Mouse (Mus musculus) hindbrain, embryonic 11.5 days (tissue): ENCODE measurements around the gene Gkap1. TPM values are rescaled to one million over a fixed set of nuclear protein-coding genes. Genes with fewer than 3 reads are reported as not detected.
A peak's percentile ranks its signal among the peaks of the same experiment; 100 is the strongest.

Experiments
- ATAC-seq: fragments of 200-750 bp; cut with Nextera tagmentation; 2 replicates; pipeline ENCODE4 v1.8.0; 2017; ENCODE audit warnings: mild to moderate bottlenecking, moderate TSS enrichment, moderate library complexity; ENCODE audit not compliant: low FRiP score
- DNase-seq: peaks from one replicate; pipeline ENCODE4 v3.0.0-alpha.2; 2015; ENCODE audit warnings: low spot score
- H3K27ac ChIP-seq: fragments of 300-500 bp; sonication (generic); 2 replicates; pipeline ENCODE4 v1.5.1; 2014; ENCODE audit warnings: mild to moderate bottlenecking, low read depth, low read length
- H3K27me3 ChIP-seq: fragments of 300-500 bp; sonication (generic); 2 replicates; pipeline ENCODE4 v1.6.1; 2014; ENCODE audit warnings: mild to moderate bottlenecking, low read length, moderate library complexity, mixed read lengths; ENCODE audit not compliant: control insufficient read depth, insufficient read depth
- H3K36me3 ChIP-seq: fragments of 300-500 bp; sonication (generic); 2 replicates; pipeline ENCODE4 v1.6.1; 2014; ENCODE audit warnings: mild to moderate bottlenecking, low read length, moderate library complexity, mixed read lengths; ENCODE audit not compliant: control insufficient read depth, insufficient read depth
- H3K4me1 ChIP-seq: fragments of 300-500 bp; sonication (generic); replicated peaks from 2 replicates; pipeline ENCODE4 v1.6.1; 2014; ENCODE audit warnings: low read length, mixed read lengths; ENCODE audit not compliant: control insufficient read depth, insufficient read depth
- H3K4me2 ChIP-seq: fragments of 300-500 bp; sonication (generic); replicated peaks from 2 replicates; pipeline ENCODE4 v1.6.1; 2014; ENCODE audit warnings: mild to moderate bottlenecking, low read depth, low read length
- H3K4me3 ChIP-seq: fragments of 300-500 bp; sonication (generic); 2 replicates; pipeline ENCODE4 v1.5.1; 2014; ENCODE audit warnings: low read depth, low read length
- H3K9ac ChIP-seq: fragments of 300-500 bp; sonication (generic); 2 replicates; pipeline ENCODE4 v1.6.1; 2014; ENCODE audit warnings: low read depth, low read length
- H3K9me3 ChIP-seq: fragments of 300-500 bp; sonication (generic); 2 replicates; pipeline ENCODE4 v1.6.1; 2016; ENCODE audit warnings: low read length; ENCODE audit not compliant: control insufficient read depth
- WGBS: fragments of 180-500 bp; shearing (Covaris S2); extraction: QIAGEN DNeasy Blood & Tissue Kit; methylation state at CpG from one replicate; pipeline ENCODE4 v1.1.7; 2014; 5-methylcytosine and 5-hydroxymethylcytosine counted together
- polyA plus RNA-seq: library from polyadenylated mRNA; unstranded; fragments of >200 nt; fragmentation: Nextera tagmentation; extraction: Ambion mirVana; gene quantifications from 2 replicates; pipeline ENCODE4 v1.2.1, GENCODE M21; 2014

The Gkap1 gene
- polyA plus RNA-seq: 37.3 and 45.2 TPM in 2 replicates

DNA sequence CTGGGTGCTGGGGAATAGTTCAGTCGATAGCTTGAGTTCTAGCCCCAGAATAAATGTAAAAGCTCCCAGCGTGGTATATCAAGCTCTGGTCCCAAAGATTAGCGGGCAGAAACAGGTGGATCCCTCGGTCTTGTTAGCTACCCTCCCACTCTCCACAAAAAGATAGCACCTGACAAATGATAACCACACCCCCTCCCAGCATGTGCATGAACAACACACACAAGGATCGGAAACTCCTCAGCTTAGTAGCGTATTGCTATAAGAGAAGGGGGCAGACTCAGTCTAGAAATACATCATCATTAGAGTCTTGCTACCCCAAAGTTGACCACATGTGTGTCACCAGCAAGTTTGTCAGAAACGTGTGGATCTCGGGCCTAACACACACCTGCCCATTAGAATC lies at the start of gene Gkap1:
Gene Gkap1, minus strand, starts transcription at position 101 of the 400 bp plus-strand sequence.
- Histone ChIP-seq H3K4me2 (peak within 1 kb of the TSS; percentile 80), H3K4me3 (peak within 1 kb of the TSS; percentile 79), H3K4me1 (no peaks in the 10 kb centered on the region), H3K27me3 (no peaks in the 10 kb centered on the region), H3K9ac (peak within 1 kb of the TSS; percentile 89), H3K9me3 (no peaks in the 10 kb centered on the region), H3K36me3 (no peaks in the 10 kb centered on the region), H3K27ac (peak within 1 kb of the TSS; percentile 83)
- 71% methylated on average over 8 of the region's 8 CpGs for WGBS
- ATAC-seq (no peak), DNase-seq (no peak)

DNA sequence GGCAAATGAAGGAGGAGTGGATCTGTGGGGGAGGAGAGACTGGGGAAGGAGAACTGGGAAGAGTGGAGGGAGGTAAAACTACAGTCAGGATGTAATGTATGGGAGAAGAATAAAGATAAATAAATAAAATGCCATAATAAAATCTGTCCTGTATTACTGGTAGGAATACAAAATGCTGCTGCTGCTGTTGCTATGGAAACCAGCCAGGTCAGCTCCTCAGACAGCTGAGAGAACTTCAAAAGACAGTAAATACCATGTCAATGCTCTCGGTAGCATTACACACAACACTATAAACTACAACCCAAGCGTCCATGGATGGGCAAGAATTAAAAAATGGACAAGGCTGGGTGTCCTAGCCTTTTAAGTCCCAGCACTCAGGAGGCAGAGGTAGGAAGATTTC lies 42.3 kb upstream of the Gkap1 start:
- no peaks in the 10 kb centered on the region for H3K36me3 ChIP-seq
- no peak overlapping the region for H3K27ac ChIP-seq
- no peak overlapping the region for H3K4me2 ChIP-seq
- H3K27me3 ChIP-seq: no peaks in the 10 kb centered on the region
- H3K9ac ChIP-seq: no peak overlapping the region
- no peaks in the 10 kb centered on the region for H3K4me1 ChIP-seq
- no peak for DNase-seq
- no peak overlapping the region for H3K4me3 ChIP-seq
- no peak for ATAC-seq
- no peaks in the 10 kb centered on the region for H3K9me3 ChIP-seq
- 74% methylated on average over 2 of the region's 2 CpGs for WGBS

DNA sequence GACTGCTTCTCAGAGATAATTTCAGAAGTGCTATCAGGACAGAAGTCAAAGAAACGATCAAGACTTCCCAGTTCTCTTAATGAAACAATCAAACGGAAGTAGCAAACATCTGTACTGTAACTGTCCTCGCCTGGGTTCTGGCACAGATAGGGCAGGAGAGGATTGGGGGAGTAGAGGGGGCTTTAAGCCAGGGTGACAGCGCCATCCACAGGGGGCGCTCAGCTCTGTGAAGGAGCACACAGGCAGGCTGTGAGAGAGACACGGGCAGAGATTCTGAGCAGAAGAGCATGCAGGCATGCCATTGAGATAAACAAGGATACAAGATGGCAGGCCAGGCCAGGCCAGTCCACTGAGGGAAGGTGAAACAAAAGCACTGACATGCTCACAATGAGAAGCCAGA lies 39.5 kb upstream of the Gkap1 start:
- Histone ChIP-seq H3K27ac (no peak overlapping the region), H3K9me3 (no peaks in the 10 kb centered on the region), H3K9ac (no peak overlapping the region), H3K4me2 (no peak overlapping the region), H3K27me3 (no peaks in the 10 kb centered on the region), H3K36me3 (no peaks in the 10 kb centered on the region), H3K4me1 (no peaks in the 10 kb centered on the region), H3K4me3 (no peak overlapping the region)
- ATAC-seq: no peak
- DNase-seq: no peak
- 68% methylated on average over 6 of the region's 6 CpGs for WGBS

DNA sequence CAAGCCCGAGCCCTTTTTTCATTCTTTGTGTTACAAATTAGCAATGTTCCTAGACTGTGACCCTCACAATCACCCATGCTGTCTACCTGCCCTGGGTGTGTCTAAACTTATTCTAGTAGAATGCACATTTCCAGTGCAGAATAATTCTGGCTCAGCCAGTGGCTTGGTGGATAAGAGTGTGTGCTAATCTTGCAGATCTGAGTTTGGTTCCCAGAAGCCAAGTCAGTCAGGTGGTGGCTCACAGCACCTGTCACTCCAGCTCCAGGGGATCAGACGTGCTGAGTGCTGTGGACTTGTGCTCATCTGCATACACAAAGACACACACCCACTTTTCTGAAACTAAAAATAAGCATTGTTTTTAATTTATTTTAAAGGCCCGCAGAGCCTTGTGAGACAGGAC lies 38.3 kb upstream of the Gkap1 start:
- WGBS: 67% methylated on average over 3 of the region's 3 CpGs
- DNase-seq (no peak), ATAC-seq (no peak)
- Histone ChIP-seq H3K27ac (no peak overlapping the region), H3K4me2 (no peak overlapping the region), H3K9me3 (no peaks in the 10 kb centered on the region), H3K4me1 (no peaks in the 10 kb centered on the region), H3K27me3 (no peaks in the 10 kb centered on the region), H3K4me3 (no peak overlapping the region), H3K9ac (no peak overlapping the region), H3K36me3 (no peaks in the 10 kb centered on the region)

DNA sequence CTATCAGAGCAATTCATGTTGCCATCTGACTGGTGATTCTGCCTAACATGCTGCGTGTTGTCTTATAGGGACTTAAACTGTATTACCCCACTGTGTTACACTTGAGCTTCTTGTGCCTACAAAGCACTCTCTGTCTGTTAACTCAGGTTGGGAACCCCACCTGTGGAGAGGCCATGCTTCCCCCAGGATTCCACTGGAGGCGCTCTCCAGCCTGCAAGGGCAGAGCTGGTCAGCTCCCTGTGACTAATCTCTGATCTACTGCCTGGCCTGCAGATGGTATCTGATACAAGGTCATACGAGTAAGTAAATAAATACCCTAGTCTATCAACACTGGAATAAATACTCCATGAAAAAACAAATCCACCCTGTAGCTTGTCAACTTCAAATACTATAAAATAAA lies 35.9 kb upstream of the Gkap1 start:
- DNase-seq (no peak), ATAC-seq (no peak)
- Histone ChIP-seq H3K4me1 (no peaks in the 10 kb centered on the region), H3K27ac (no peak overlapping the region), H3K27me3 (no peaks in the 10 kb centered on the region), H3K36me3 (no peaks in the 10 kb centered on the region), H3K4me3 (no peak overlapping the region), H3K9ac (no peak overlapping the region), H3K9me3 (no peaks in the 10 kb centered on the region), H3K4me2 (no peak overlapping the region)
- 49% methylated on average over 3 of the region's 3 CpGs for WGBS

DNA sequence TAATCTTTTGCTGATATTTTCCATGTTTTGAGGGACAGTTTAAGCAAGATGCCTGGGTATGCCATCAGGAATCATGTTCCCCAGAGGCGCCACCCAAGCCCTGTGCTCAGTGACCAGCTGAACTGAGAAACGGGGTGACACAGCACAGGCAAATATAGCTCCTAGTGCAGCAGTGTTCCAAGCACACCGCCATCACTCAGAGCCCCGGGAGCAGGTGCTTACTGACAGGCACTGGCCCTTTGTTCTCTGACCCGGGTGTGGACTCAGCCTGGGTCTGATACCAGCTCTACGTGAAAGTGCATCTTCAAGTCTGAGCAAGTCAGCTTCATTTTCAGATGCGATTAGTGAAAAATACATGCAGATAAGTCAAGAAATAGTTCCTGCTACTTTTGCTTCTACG lies 34.0 kb upstream of the Gkap1 start:
- Histone ChIP-seq H3K27ac (no peak overlapping the region), H3K9me3 (no peaks in the 10 kb centered on the region), H3K4me2 (no peak overlapping the region), H3K36me3 (no peaks in the 10 kb centered on the region), H3K4me3 (no peak overlapping the region), H3K27me3 (no peaks in the 10 kb centered on the region), H3K4me1 (no peaks in the 10 kb centered on the region), H3K9ac (no peak overlapping the region)
- peak; percentile 20 for DNase-seq
- 63% methylated on average over 8 of the region's 8 CpGs for WGBS
- ATAC-seq: no peak

DNA sequence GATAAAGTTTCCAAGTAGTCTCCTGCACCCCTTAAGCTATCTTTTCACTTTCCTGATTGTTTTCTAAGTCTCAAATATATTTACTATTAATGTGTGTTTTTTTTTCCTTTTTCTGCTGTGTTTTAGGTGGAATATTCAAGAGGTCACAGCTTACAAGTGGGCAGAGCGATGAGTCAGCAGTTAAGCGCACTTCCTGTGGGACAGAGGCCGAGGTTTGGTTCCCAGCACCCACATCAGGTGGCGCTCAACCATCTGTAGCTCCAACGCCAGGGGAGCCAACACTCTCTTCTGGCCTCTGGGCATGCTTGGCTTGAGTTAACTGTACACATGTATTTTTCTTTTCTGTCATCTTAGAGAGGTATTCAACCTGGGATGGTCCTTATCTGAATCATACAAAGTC lies 32.0 kb upstream of the Gkap1 start:
- Histone ChIP-seq H3K4me1 (no peaks in the 10 kb centered on the region), H3K27ac (no peak overlapping the region)
- 93% methylated on average over 5 of the region's 5 CpGs for whole genome bisulfite sequencing

DNA sequence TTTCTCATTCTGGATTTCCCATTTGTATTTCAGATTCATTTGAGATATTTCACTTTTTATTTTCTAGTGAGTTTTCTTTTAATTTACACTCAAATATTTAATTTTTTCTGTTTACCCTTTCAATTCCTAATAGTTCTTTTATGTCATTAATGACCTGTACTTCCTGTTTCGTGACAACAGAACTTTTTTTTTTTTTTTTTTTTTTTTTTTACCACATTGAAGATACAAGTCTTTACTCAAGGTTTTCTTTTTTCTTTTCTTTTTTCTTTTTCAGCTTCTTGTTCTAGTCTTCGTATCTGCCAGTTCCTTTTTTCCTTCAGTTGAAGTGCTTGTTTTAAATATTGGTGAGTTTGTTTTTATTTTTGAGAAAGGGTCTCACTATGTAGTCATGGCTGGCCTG lies 29.7 kb upstream of the Gkap1 start:
- Histone ChIP-seq H3K4me3 (no peak overlapping the region), H3K27me3 (no peaks in the 10 kb centered on the region), H3K4me1 (no peaks in the 10 kb centered on the region), H3K9me3 (no peaks in the 10 kb centered on the region), H3K9ac (no peak overlapping the region), H3K4me2 (no peak overlapping the region), H3K27ac (no peak overlapping the region), H3K36me3 (no peaks in the 10 kb centered on the region)
- 90% methylated on average over 2 of the region's 2 CpGs for WGBS
- ATAC-seq (no peak), DNase-seq (no peak)

More for the DNA sequence above, 32.0 kb upstream of the Gkap1 start:
- no peak overlapping the region for H3K4me2 ChIP-seq
- H3K4me3 ChIP-seq: no peak overlapping the region
- no peaks in the 10 kb centered on the region for H3K36me3 ChIP-seq
- no peaks in the 10 kb centered on the region for H3K27me3 ChIP-seq
- no peak for ATAC-seq
- no peaks in the 10 kb centered on the region for H3K9me3 ChIP-seq
- no peak overlapping the region for H3K9ac ChIP-seq
- no peak for DNase-seq

DNA sequence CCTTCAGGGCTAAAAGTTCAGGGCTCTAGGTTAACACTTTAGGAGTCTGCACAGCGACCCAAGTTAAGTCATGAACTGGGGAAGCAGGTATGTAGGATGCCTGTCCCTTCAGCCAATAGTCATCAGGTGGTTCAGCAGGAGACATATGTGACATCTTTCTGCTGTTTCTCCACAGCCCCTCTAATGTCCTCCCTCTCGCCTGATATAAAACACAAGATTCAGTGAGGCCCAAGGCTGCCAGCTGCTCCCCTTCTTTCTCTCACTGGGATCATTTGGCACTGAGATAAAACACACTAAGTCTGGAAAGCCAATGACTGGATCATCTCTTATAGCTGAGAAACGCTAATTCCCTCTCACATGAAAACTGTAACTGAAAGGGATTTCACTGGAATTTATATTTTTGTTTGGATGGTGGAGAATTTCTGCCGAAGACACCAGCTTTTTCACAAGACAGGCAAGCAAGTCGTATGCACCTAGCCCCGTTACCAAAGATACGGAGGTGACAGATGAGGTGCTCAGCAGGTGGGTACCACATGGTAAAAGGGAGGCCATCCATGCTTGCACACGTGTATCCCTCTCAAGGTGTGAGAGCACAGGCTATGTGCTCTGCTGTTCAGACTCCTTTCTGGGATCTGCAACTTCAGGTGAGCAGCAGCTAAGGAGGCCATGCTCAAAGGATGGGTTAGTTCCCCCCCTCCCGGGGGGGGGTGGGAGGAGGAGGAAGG lies 27.1 kb upstream of the Gkap1 start:
- no peak for DNase-seq
- H3K4me2 ChIP-seq: no peak overlapping the region
- 84% methylated on average over 9 of the region's 9 CpGs for WGBS

More for the DNA sequence above, 27.1 kb upstream of the Gkap1 start:
- H3K36me3 ChIP-seq: no peaks in the 10 kb centered on the region
- no peaks in the 10 kb centered on the region for H3K9me3 ChIP-seq
- H3K9ac ChIP-seq: no peak overlapping the region
- H3K4me1 ChIP-seq: no peaks in the 10 kb centered on the region
- no peaks in the 10 kb centered on the region for H3K27me3 ChIP-seq
- no peak for ATAC-seq
- H3K27ac ChIP-seq: no peak overlapping the region
- H3K4me3 ChIP-seq: no peak overlapping the region
